Mouse (Mus musculus): ENCODE data around the gene I830077J02Rik. TPM values are rescaled to one million over a fixed set of nuclear protein-coding genes. Genes with fewer than 3 reads are reported as not detected.

Gene I830077J02Rik
- polyA plus RNA-seq, 1 experiment, result 16.9 TPM

DNA sequence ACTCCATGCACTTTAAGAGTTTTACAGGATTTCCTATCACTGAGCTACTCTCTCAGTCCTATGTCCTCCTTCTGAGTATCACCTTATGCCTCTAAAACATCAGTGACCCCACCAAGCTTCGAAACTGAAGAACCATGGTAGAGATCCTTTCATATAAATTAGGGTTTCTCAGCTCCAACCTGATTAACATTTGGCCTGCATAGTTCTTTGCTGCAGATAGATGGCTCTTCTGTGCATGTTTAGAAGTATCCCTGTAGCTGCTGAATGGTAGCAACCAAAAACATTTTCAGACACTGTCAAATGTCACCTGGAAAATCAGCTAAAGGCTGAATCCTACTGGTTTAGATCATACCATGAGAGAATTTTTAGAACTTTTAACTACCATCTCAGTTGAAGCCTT, 24.8 kb upstream of the I830077J02Rik start:
- TF ChIP-seq CTCF (IDR thresholded peaks at IDR 0.05; ENCODE audit: low read depth, low read length), result no peak
- Histone ChIP-seq H3K27ac (ENCODE audit: insufficient read depth, low read depth, low read length) (no peak overlapping the region), H3K4me1 (ENCODE audit: control insufficient read depth, insufficient read depth, low read length) (peaks cover 12% of the 10 kb centered on the region), H3K4me3 (ENCODE audit: insufficient read depth, low read length) (no peak overlapping the region)

DNA sequence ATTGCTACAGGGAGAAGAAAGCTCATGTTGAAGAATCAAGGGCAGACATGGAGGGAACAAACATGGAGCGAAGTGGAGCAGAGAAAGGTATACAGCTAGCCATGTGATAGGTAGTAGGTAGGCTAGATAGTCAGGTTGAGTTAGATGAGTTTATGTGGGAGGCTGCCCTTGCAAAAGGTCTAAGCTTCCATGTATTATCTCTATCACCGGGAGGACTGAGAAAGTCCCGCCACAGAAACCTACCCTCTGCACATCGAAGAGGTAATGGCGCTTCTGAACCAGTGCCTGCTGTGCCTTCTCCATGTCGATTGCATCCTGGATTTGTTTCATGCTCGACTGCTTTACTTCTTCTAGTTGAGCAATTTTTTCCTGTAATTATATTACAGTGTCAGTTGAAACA, 18.9 kb upstream of the I830077J02Rik start:
- Histone ChIP-seq H3K4me1 (ENCODE audit: control insufficient read depth, insufficient read depth, low read length) (peaks cover 10% of the 10 kb centered on the region), H3K4me3 (ENCODE audit: insufficient read depth, low read length) (no peak overlapping the region), H3K27ac (ENCODE audit: insufficient read depth, low read depth, low read length) (no peak overlapping the region)
- no peak for TF ChIP-seq POLR2A (IDR thresholded peaks at IDR 0.05; ENCODE audit: borderline replicate concordance, low read depth, low read length)
- no peak for TF ChIP-seq CTCF (IDR thresholded peaks at IDR 0.05; ENCODE audit: low read depth, low read length)

DNA sequence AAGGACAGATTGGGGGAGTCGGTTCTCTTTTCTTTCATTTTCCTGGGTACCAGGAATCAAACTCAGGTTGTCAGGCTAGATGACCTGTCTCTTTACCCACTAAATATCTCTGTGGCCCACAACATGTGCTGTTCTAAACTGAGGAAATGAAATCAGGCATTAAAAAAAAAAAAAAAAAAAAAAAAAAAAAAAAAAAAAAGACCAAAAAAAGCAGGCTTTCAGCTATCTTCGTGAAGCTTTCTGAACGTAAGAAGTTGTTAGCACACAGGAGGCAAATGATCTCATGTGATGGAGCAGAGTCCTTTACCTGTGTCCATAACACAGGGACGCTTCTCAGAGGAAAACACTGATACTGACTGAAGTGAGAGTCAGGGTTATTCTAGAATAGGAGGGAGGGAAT, 3.6 kb upstream of the I830077J02Rik start:
- TF ChIP-seq POLR2A (IDR thresholded peaks at IDR 0.05; ENCODE audit: borderline replicate concordance, low read depth, low read length), result no peak
- TF ChIP-seq CTCF (IDR thresholded peaks at IDR 0.05; ENCODE audit: low read depth, low read length), result no peak
- Histone ChIP-seq H3K27ac (ENCODE audit: insufficient read depth, low read depth, low read length) (no peak overlapping the region), H3K4me1 (ENCODE audit: control insufficient read depth, insufficient read depth, low read length) (peaks cover 12% of the 10 kb centered on the region), H3K4me3 (ENCODE audit: insufficient read depth, low read length) (no peak overlapping the region)

DNA sequence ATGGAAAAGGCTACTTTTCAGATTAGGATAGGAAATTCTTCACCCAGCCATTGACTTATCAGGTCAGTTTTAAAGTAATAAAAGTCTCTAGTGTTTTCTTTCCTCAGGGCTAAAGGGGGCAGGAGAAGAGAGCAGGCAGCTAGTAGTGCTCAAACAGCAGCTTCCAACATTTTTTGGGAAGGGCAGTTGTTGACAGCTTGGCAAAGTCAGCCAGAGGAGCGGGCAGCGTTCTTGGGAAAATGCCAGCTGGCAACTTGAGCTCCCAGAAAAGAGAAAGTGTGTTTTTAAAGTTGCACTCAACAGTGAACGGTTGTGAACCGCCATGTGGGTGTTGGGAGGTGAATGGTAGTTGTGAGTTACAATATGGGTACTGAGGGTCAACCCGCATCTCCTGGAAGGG, 2.6 kb upstream of the I830077J02Rik start:
- H3K4me3 ChIP-seq (ENCODE audit: insufficient read depth, low read length), result no peak overlapping the region
- no peak overlapping the region for H3K27ac ChIP-seq (ENCODE audit: insufficient read depth, low read depth, low read length)
- TF ChIP-seq POLR2A (IDR thresholded peaks at IDR 0.05; ENCODE audit: borderline replicate concordance, low read depth, low read length) (no peak), CTCF (IDR thresholded peaks at IDR 0.05; ENCODE audit: low read depth, low read length) (no peak)
- peaks cover 14% of the 10 kb centered on the region for H3K4me1 ChIP-seq (ENCODE audit: control insufficient read depth, insufficient read depth, low read length)

DNA sequence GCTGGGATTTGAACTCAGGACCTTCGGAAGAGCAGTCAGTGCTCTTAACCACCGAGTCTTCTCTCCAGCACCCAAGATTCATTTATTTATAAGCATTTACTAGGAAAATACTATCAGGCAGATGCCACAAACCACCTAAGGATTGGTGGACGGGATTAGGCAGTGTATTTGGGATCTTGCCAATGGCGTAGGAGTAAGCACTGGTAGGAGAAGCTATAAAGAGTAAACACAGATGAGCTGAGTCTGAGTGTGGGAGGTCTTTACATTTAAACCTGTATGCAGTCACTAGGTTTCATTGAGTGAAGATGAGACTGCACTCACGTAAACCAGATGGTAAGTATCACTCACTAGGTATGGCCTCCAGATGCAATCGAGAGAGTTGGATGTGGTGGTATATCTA, 1.5 kb upstream of the I830077J02Rik start:
- Histone ChIP-seq H3K4me3 (ENCODE audit: insufficient read depth, low read length) (no peak overlapping the region), H3K27ac (ENCODE audit: insufficient read depth, low read depth, low read length) (no peak overlapping the region), H3K4me1 (ENCODE audit: control insufficient read depth, insufficient read depth, low read length) (peaks cover 17% of the 10 kb centered on the region)
- TF ChIP-seq POLR2A (IDR thresholded peaks at IDR 0.05; ENCODE audit: borderline replicate concordance, low read depth, low read length) (no peak), CTCF (IDR thresholded peaks at IDR 0.05; ENCODE audit: low read depth, low read length) (no peak)

DNA sequence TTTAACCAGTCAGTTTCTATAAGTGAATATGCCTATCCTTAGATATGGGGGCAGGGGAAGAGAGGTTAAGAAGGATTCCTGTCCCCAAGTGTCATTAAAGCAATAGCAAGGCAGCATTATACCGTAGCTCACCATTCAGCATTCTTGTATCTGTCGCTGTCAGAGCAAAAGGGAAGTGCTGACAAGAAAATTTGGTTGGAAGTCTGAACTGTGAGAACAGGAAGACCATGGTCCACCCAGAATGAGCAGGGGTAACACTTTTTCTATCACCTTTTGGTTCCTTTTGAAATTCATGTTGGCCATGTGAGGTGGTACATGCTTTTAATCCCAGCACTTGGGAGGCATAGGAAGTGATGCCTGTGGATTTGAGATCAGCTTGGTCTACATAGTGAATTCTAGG, 1.4 kb downstream of the I830077J02Rik start:
- no peak overlapping the region for H3K27ac ChIP-seq (ENCODE audit: insufficient read depth, low read depth, low read length)
- no peak overlapping the region for H3K4me3 ChIP-seq (ENCODE audit: insufficient read depth, low read length)
- H3K4me1 ChIP-seq (ENCODE audit: control insufficient read depth, insufficient read depth, low read length), result peaks cover 19% of the 10 kb centered on the region
- TF ChIP-seq POLR2A (IDR thresholded peaks at IDR 0.05; ENCODE audit: borderline replicate concordance, low read depth, low read length) (no peak), CTCF (IDR thresholded peaks at IDR 0.05; ENCODE audit: low read depth, low read length) (no peak)

DNA sequence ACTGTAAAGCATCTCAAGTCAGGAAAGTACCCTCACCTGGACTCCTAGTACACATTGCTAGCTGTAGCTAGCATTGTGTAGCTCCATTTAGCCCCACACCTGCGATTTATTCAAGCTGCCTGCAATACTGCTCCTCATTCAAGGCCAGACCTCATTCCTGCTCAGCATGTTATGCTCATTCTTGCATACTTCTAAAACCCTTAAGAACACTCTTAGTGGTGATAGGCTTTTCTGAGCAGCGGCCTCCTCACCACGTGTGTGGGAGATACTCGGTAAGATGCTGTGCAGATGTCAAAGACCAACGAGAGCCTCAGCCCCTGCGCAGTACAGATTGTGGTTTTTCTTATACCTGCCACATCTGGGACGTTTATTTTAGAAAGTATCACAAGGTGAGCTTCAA, 2.6 kb downstream of the I830077J02Rik start:
- Histone ChIP-seq H3K27ac (ENCODE audit: insufficient read depth, low read depth, low read length) (no peak overlapping the region), H3K4me1 (ENCODE audit: control insufficient read depth, insufficient read depth, low read length) (peaks cover 19% of the 10 kb centered on the region), H3K4me3 (ENCODE audit: insufficient read depth, low read length) (no peak overlapping the region)
- no peak for TF ChIP-seq POLR2A (IDR thresholded peaks at IDR 0.05; ENCODE audit: borderline replicate concordance, low read depth, low read length)
- no peak for TF ChIP-seq CTCF (IDR thresholded peaks at IDR 0.05; ENCODE audit: low read depth, low read length)

DNA sequence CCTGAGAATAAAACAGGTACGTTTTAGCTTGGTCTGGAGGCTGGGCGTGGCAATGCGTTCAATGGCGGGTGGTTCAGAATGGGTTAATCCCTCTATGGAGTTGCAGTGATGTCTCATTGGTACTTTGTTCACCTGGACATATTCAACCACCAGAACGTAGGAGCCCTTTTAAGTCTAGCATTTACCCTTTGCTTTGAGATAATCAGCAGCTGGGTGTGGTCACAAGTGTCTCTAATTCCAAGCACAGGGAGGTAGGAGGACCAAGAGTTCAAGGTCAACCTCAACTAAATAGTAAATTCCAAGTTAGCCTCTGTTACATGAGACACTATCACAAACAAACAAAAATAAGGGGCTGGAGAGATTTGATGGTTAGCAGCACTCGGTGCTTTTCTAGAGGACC, 3.7 kb downstream of the I830077J02Rik start:
- no peak for TF ChIP-seq CTCF (IDR thresholded peaks at IDR 0.05; ENCODE audit: low read depth, low read length)
- TF ChIP-seq POLR2A (IDR thresholded peaks at IDR 0.05; ENCODE audit: borderline replicate concordance, low read depth, low read length), result no peak
- Histone ChIP-seq H3K4me1 (ENCODE audit: control insufficient read depth, insufficient read depth, low read length) (peaks cover 19% of the 10 kb centered on the region), H3K4me3 (ENCODE audit: insufficient read depth, low read length) (no peak overlapping the region), H3K27ac (ENCODE audit: insufficient read depth, low read depth, low read length) (no peak overlapping the region)

DNA sequence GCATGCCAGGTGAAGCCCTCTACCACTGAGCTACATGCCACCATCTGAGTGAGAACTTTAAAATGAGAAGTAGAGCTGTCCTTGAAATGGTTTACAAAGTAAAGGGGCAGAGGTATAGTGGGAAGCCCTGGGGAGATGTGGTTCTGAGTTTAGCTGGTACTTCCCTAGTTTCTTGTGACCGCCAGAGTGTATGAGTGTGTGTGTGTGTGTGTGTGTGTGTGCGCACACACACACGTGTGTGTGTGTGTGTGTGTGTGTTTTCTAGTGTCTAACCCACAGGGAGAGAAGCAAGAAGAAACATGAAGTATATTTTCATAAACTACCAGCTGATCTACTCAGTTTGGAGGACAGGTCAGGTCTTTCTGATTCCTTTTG, 4.3 kb downstream of the I830077J02Rik start:
- Histone ChIP-seq H3K27ac (ENCODE audit: insufficient read depth, low read depth, low read length) (no peak overlapping the region), H3K4me1 (ENCODE audit: control insufficient read depth, insufficient read depth, low read length) (peaks cover 19% of the 10 kb centered on the region), H3K4me3 (ENCODE audit: insufficient read depth, low read length) (no peak overlapping the region)
- no peak for TF ChIP-seq CTCF (IDR thresholded peaks at IDR 0.05; ENCODE audit: low read depth, low read length)
- TF ChIP-seq POLR2A (IDR thresholded peaks at IDR 0.05; ENCODE audit: borderline replicate concordance, low read depth, low read length), result no peak

DNA sequence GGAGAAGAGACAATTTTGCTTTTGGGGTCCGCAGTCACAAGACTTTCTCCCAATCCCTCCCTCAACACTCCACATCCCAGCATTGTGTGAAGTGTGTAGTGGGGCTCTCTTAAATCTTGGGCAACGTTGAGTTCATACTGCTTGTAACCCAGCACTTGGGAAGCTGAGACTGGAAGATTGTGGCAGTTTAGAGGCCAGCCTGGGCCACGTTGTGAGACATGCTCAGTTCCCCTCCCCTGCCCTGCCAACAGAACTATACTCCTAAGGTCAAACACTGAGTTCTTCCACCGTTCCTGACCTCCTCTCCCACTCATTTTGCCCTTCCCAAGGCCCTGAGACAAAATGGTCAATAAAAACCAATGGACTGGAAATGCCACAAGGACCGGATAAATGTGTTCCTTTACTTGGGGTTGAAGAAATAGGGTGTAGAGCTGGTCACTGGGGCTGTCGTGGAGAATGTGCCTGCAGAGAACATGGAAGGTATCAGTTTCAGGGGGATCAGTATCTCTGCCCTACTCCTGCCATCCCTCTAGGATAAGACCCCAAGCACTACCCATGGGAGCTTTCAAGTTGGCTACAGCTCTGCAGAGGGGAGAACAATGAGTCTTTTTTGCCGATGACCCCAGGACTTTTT, 4.8 kb downstream of the I830077J02Rik start:
- Histone ChIP-seq H3K4me1 (ENCODE audit: control insufficient read depth, insufficient read depth, low read length) (peaks cover 16% of the 10 kb centered on the region), H3K4me3 (ENCODE audit: insufficient read depth, low read length) (no peak overlapping the region), H3K27ac (ENCODE audit: insufficient read depth, low read depth, low read length) (no peak overlapping the region)
- TF ChIP-seq CTCF (IDR thresholded peaks at IDR 0.05; ENCODE audit: low read depth, low read length), result no peak
- no peak for TF ChIP-seq POLR2A (IDR thresholded peaks at IDR 0.05; ENCODE audit: borderline replicate concordance, low read depth, low read length)

DNA sequence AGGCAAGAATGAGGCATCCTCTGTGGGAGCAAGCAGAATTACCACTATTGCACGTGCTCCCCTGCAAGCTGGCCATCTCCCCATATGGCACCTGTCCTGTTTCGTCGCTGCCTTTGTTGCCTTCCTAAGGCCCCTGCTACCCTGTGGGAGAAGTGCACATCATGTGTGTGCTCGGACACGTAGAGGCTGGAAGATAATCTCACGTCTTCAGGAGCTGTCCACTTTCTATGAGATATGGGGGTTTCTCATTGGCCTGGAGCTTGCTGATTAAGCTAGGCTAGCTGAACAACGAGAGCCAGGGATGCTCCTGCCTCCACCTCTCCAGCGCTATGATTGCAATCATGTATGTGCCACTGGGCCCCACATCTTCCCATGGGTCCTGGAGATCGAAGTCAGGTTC, 7.8 kb downstream of the I830077J02Rik start:
- H3K4me3 ChIP-seq (ENCODE audit: insufficient read depth, low read length), result no peak overlapping the region
- peaks cover 6% of the 10 kb centered on the region for H3K4me1 ChIP-seq (ENCODE audit: control insufficient read depth, insufficient read depth, low read length)
- H3K27ac ChIP-seq (ENCODE audit: insufficient read depth, low read depth, low read length), result no peak overlapping the region
- TF ChIP-seq POLR2A (IDR thresholded peaks at IDR 0.05; ENCODE audit: borderline replicate concordance, low read depth, low read length) (no peak), CTCF (IDR thresholded peaks at IDR 0.05; ENCODE audit: low read depth, low read length) (no peak)

Measured in bone marrow macrophage, adult 2 months (primary cell).